Mouse (Mus musculus): ENCODE measurements at regions not wholly inside any gene's neighbourhood (a gene's known extent, or its start where the extent isn't known, plus 50 kb on each side); places are given as distances from the start of the nearest gene placed in this dataset.

GRCm38 (mm10) chr14:54099360-54099759 is 154.5 kb downstream of the Dad1 start:
- DNase-seq (ENCODE audit: low spot score in 2 of 2): no peak

- no peak for DNase-seq (ENCODE audit: low spot score in 2 of 2)
Observed at GRCm38 (mm10) chr14:54098122-54098775, 155.7 kb downstream of the Dad1 start.

- no peak for DNase-seq (ENCODE audit: low spot score in 2 of 2)
Observed at GRCm38 (mm10) chr14:54097026-54097425, 156.9 kb downstream of the Dad1 start.

GRCm38 (mm10) chr14:54092444-54092843 is 161.5 kb downstream of the Dad1 start:
- no peak for DNase-seq (ENCODE audit: low spot score in 2 of 2)

- DNase-seq (ENCODE audit: low spot score in 2 of 2): no peak
Observed at GRCm38 (mm10) chr14:54086660-54087059, 167.2 kb downstream of the Dad1 start.

GRCm38 (mm10) chr14:54074659-54075058 is 179.2 kb downstream of the Dad1 start:
- DNase-seq (ENCODE audit: low spot score in 2 of 2): no peak

- DNase-seq (ENCODE audit: low spot score in 2 of 2): no peak
Observed at GRCm38 (mm10) chr14:54072283-54072912, 181.5 kb downstream of the Dad1 start.

GRCm38 (mm10) chr14:54070240-54070639 is 183.7 kb downstream of the Dad1 start:
- no peak for DNase-seq (ENCODE audit: low spot score in 2 of 2)

GRCm38 (mm10) chr14:54068684-54069083 is 185.2 kb downstream of the Dad1 start:
- no peak for DNase-seq (ENCODE audit: low spot score in 2 of 2)

GRCm38 (mm10) chr14:54065466-54065865 is 188.4 kb downstream of the Dad1 start:
- no peak for DNase-seq (ENCODE audit: low spot score in 2 of 2)

- peak; percentile 39 to 69 for DNase-seq (ENCODE audit: low spot score in 2 of 2)
Observed at GRCm38 (mm10) chr14:54064541-54065402, 189.1 kb downstream of the Dad1 start.

GRCm38 (mm10) chr14:54061570-54061969 is 192.3 kb downstream of the Dad1 start:
- DNase-seq (ENCODE audit: low spot score in 2 of 2): no peak

- DNase-seq (ENCODE audit: low spot score in 2 of 2): peak; percentile 68 to 79
Observed at GRCm38 (mm10) chr14:54059776-54060175, 194.1 kb downstream of the Dad1 start.

- no peak for DNase-seq (ENCODE audit: low spot score in 2 of 2)
Observed at GRCm38 (mm10) chr14:54059096-54059495, 194.8 kb downstream of the Dad1 start.

GRCm38 (mm10) chr14:54056691-54057090 is 197.2 kb downstream of the Dad1 start:
- DNase-seq (ENCODE audit: low spot score in 2 of 2): no peak

GRCm38 (mm10) chr14:54055390-54055789 is 198.5 kb downstream of the Dad1 start:
- DNase-seq (ENCODE audit: low spot score in 2 of 2): no peak

- no peak for DNase-seq (ENCODE audit: low spot score in 2 of 2)
Observed at GRCm38 (mm10) chr14:54042286-54042685, 211.6 kb downstream of the Dad1 start.

GRCm38 (mm10) chr14:54040644-54041043 is 213.3 kb downstream of the Dad1 start:
- no peak for DNase-seq (ENCODE audit: low spot score in 2 of 2)

- no peak for DNase-seq (ENCODE audit: low spot score in 2 of 2)
Observed at GRCm38 (mm10) chr14:54034516-54034915, 219.4 kb downstream of the Dad1 start.

- no peak for DNase-seq (ENCODE audit: low spot score in 2 of 2)
Observed at GRCm38 (mm10) chr14:54023552-54023951, 230.4 kb downstream of the Dad1 start.

- DNase-seq (ENCODE audit: low spot score in 2 of 2): no peak
Observed at GRCm38 (mm10) chr14:54021443-54021842, 232.5 kb downstream of the Dad1 start.

GRCm38 (mm10) chr14:54014628-54015027 is 239.3 kb downstream of the Dad1 start:
- no peak for DNase-seq (ENCODE audit: low spot score in 2 of 2)

- no peak for DNase-seq (ENCODE audit: low spot score in 2 of 2)
Observed at GRCm38 (mm10) chr14:54002083-54002482, 251.8 kb downstream of the Dad1 start.
